Mouse (Mus musculus) testis, adult 2 months (tissue): ENCODE data around the gene Pcsk4. TPM values are rescaled to one million over a fixed set of nuclear protein-coding genes. Genes with fewer than 3 reads are reported as not detected.
A peak's percentile ranks its signal among the peaks of the same experiment; 100 is the strongest.

Experiments
- H3K27ac ChIP-seq: fragments of 200-500 bp; 2 replicates; pipeline ENCODE4 v1.5.1; 2012; ENCODE audit warnings: low read depth, low read length; ENCODE audit not compliant: control insufficient read depth, insufficient read depth
- H3K27me3 ChIP-seq: fragments of 200-500 bp; 2 replicates; pipeline ENCODE4 v1.6.1; 2012; ENCODE audit warnings: mild to moderate bottlenecking, low read length, moderate library complexity; ENCODE audit not compliant: control insufficient read depth, insufficient read depth
- H3K36me3 ChIP-seq: fragments of 200-500 bp; 2 replicates; pipeline ENCODE4 v1.6.1; 2012; ENCODE audit warnings: mild to moderate bottlenecking, low read length; ENCODE audit not compliant: control insufficient read depth, insufficient read depth
- H3K4me1 ChIP-seq: fragments of 200-500 bp; 2 replicates; pipeline ENCODE4 v1.6.1; 2012; ENCODE audit warnings: low read length; ENCODE audit not compliant: control insufficient read depth, insufficient read depth
- H3K4me3 ChIP-seq: fragments of 200-500 bp; 2 replicates; pipeline ENCODE4 v1.5.1; 2012; ENCODE audit warnings: low read depth, mild to moderate bottlenecking, low read length, moderate library complexity, mixed read lengths; ENCODE audit not compliant: control insufficient read depth
- CTCF ChIP-seq: fragments of 200-500 bp; IDR thresholded peaks from 2 replicates; pipeline ENCODE4 v1.5.1; 2012; ENCODE audit warnings: low read depth, mild to moderate bottlenecking, inconsistent platforms, low read length, moderate library complexity; ENCODE audit not compliant: control insufficient read depth, insufficient read depth, insufficient replicate concordance
- POLR2A ChIP-seq: fragments of 200-500 bp; IDR thresholded peaks from 2 replicates; pipeline ENCODE4 v1.6.1; 2012; ENCODE audit warnings: low read depth, mild to moderate bottlenecking, inconsistent platforms, low read length, moderate library complexity; ENCODE audit not compliant: control insufficient read depth
- polyA plus RNA-seq: library from polyadenylated mRNA; depleted of rRNA; stranded (reverse); fragments of >200 nt; gene quantifications from 2 replicates; pipeline ENCODE4 v1.2.3, GENCODE M21; 2012; rRNA removed

The Pcsk4 gene
- 324 and 326 TPM in 2 replicates for polyA plus RNA-seq

GRCm38 (mm10) chr10:80329273-80330081 is at the start of gene Pcsk4, which contains the start of gene Reep6:
TSS of gene Pcsk4 (minus strand) at chr10:80329498.
TSS of gene Reep6 (plus strand) at chr10:80329953.
- H3K4me1 ChIP-seq: peaks cover 25% of the 10 kb centered on the region
- no peaks in the 10 kb centered on the region for H3K36me3 ChIP-seq
- TF ChIP-seq CTCF (no peak), POLR2A (peak; percentile 62)
- no peaks in the 10 kb centered on the region for H3K27me3 ChIP-seq
- peak within 1 kb of the TSS; percentile 98 for H3K27ac ChIP-seq
- peak within 1 kb of the TSS; percentile 97 for H3K4me3 ChIP-seq

GRCm38 (mm10) chr10:80377716-80378115 is 48.4 kb upstream of the Pcsk4 start:
- Histone ChIP-seq H3K4me1 (peaks cover 12% of the 10 kb centered on the region), H3K27me3 (no peaks in the 10 kb centered on the region), H3K27ac (peak overlapping the region; percentile 24; the same call in 1 of the 2 replicates), H3K4me3 (no peak overlapping the region), H3K36me3 (no peaks in the 10 kb centered on the region)
- TF ChIP-seq CTCF: peak; percentile 92
- TF ChIP-seq POLR2A: no peak

- Histone ChIP-seq H3K27ac (no peak overlapping the region), H3K27me3 (no peaks in the 10 kb centered on the region), H3K36me3 (no peaks in the 10 kb centered on the region), H3K4me1 (peaks cover 20% of the 10 kb centered on the region), H3K4me3 (no peak overlapping the region)
- TF ChIP-seq CTCF: peak; percentile 93
- no peak for TF ChIP-seq POLR2A
These were observed 46.9 kb upstream of the Pcsk4 start for GRCm38 (mm10) chr10:80376160-80376559.

- TF ChIP-seq CTCF: peak; percentile 59; the same call in 1 of the 2 replicates
- TF ChIP-seq POLR2A: no peak
- H3K4me1 ChIP-seq: peaks cover 23% of the 10 kb centered on the region
- no peak overlapping the region for H3K4me3 ChIP-seq
These were observed 44.8 kb upstream of the Pcsk4 start for GRCm38 (mm10) chr10:80374063-80374462.

GRCm38 (mm10) chr10:80372706-80373105 is 43.4 kb upstream of the Pcsk4 start:
- peak overlapping the region; percentile 52 for H3K4me3 ChIP-seq
- TF ChIP-seq POLR2A: no peak
- TF ChIP-seq CTCF: no peak
- H3K4me1 ChIP-seq: peaks cover 17% of the 10 kb centered on the region
- no peaks in the 10 kb centered on the region for H3K36me3 ChIP-seq
- H3K27ac ChIP-seq: no peak overlapping the region
- H3K27me3 ChIP-seq: no peaks in the 10 kb centered on the region

More at GRCm38 (mm10) chr10:80374063-80374462, 44.8 kb upstream of the Pcsk4 start:
- Histone ChIP-seq H3K27me3 (no peaks in the 10 kb centered on the region), H3K27ac (no peak overlapping the region), H3K36me3 (no peaks in the 10 kb centered on the region)

- Histone ChIP-seq H3K4me3 (peak overlapping the region; percentile 52), H3K27me3 (no peaks in the 10 kb centered on the region), H3K4me1 (peaks cover 11% of the 10 kb centered on the region), H3K36me3 (no peaks in the 10 kb centered on the region), H3K27ac (no peak overlapping the region)
- no peak for TF ChIP-seq POLR2A
- TF ChIP-seq CTCF: no peak
These were observed 42.7 kb upstream of the Pcsk4 start for GRCm38 (mm10) chr10:80371983-80372382.

- H3K4me3 ChIP-seq: peak overlapping the region; percentile 52
- H3K27ac ChIP-seq: peak overlapping the region; percentile 5; the same call in 1 of the 2 replicates
- H3K4me1 ChIP-seq: peaks cover 11% of the 10 kb centered on the region
- no peaks in the 10 kb centered on the region for H3K36me3 ChIP-seq
- H3K27me3 ChIP-seq: no peaks in the 10 kb centered on the region
- no peak for TF ChIP-seq POLR2A
- no peak for TF ChIP-seq CTCF
These were observed 42.2 kb upstream of the Pcsk4 start for GRCm38 (mm10) chr10:80371411-80371966.
